Mouse (Mus musculus) spleen, adult 2 months (tissue): Measurements from ENCODE around the gene Nup107.

Source experiments
- CTCF ChIP-seq: fragments of 200-500 bp; IDR thresholded peaks from 2 replicates; pipeline ENCODE4 v1.5.1; 2011; ENCODE audit warnings: mild to moderate bottlenecking, inconsistent platforms; ENCODE audit not compliant: insufficient read depth, insufficient read length, insufficient replicate concordance; ENCODE audit errors: extremely low read depth
- POLR2A ChIP-seq: fragments of 200-500 bp; IDR thresholded peaks from 2 replicates; pipeline ENCODE4 v1.6.1; 2011; ENCODE audit warnings: low read depth, low read length, inconsistent platforms

DNA sequence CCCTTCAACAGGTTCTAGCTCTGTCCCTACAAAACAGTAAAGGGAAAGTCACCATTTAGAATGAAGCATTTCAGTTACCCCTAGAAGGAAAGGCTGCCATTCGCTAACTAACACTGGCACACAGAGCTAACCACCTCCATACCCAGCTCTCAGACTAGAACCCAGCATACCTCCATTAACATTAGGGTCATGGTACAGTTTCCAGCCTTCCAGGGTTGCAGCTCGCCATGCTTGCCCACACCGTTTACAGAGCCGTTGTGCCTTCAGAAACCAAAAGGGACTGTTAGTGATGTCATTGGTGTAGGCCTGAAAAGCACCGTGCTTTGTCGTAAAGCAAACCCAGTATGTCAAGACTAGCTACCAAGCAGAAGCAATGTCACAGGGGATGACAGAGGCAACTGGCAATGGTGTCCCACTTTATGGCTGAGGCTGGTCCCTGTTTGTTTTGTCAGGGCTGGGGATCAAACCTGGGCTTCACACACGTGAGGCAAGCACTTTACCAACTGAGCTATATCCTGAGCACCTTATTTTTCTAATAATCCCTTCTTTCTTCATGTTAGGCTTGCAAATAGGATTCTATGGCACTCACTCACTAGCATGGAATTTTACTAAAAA is 19.3 kb downstream of the Nup107 start:
- TF ChIP-seq CTCF (no peak), POLR2A (no peak)
